Mouse (Mus musculus) liver, embryonic 14.5 days (tissue): Measurements from ENCODE around the gene Col18a1.

Experiments used
- CTCF ChIP-seq: IDR thresholded peaks from 2 replicates; pipeline ENCODE4 v1.5.1; 2016; ENCODE audit warnings: antibody characterized with exemption, low read depth, control low read depth
- EP300 ChIP-seq: IDR thresholded peaks from 2 replicates; pipeline ENCODE4 v1.6.1; 2016; ENCODE audit warnings: antibody characterized with exemption, low read depth

GRCm38 (mm10) chr10:77138304-77138703 is 28.0 kb downstream of the Col18a1 start:
- TF ChIP-seq EP300 (no peak), CTCF (no peak)
